Mouse (Mus musculus): ENCODE data around the gene Abcc8. TPM values are rescaled to one million over a fixed set of nuclear protein-coding genes. Genes with fewer than 3 reads are reported as not detected.

The Abcc8 gene
- total RNA-seq, 2 experiments from 2014 or later: 52.2 to 63.1 TPM

DNA sequence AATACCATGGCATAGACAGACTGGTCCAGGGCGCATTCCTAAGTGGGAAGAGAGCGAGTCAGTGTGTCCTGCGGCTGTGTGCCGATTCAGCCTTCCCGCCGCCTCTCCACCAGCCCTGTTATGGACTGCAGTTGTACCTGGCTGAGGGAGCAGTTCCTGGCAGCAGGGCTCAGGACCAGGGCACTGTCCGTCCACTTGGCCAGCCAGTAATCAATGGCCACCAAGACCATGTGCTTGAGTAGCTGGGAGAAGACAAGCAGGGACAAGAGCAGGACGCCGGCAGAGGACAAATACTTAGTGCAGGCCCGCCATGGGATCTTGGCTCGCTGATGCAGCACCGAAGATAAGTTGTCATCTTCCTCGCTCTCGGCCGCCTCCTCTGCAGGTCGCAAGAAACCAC lies 62.8 kb downstream of the Abcc8 start:
- no peak overlapping the region for H3K4me3 ChIP-seq
- DNase-seq (ENCODE audit: low spot score in 2 of 2): no peak
- no peak for TF ChIP-seq CTCF (conservative IDR thresholded peaks at IDR 0.05)
- H3K27ac ChIP-seq: no peak overlapping the region

DNA sequence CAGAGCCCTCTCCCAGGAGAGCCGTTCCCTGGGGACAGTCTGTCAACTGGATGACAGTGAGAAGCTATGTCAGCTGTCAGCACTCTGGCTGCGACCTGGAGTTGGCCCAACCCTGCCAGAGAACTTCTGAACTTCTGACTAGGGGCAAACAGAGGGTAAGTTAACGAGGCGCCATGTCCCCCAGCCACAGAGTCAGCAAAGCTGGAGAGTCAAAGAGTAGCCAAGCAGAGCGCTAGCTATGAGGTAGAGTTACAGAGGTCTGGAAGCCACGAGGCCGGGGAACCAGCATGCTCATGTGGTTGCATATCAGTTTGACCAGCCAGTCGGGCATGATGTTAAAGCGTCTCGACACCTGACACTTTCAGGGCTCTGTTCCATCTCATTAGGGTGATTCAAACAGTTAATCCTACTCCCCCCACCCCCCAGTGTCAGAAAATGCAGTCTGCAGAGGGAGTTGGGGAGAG lies 63.7 kb downstream of the Abcc8 start:
- TF ChIP-seq CTCF (conservative IDR thresholded peaks at IDR 0.05): no peak

DNA sequence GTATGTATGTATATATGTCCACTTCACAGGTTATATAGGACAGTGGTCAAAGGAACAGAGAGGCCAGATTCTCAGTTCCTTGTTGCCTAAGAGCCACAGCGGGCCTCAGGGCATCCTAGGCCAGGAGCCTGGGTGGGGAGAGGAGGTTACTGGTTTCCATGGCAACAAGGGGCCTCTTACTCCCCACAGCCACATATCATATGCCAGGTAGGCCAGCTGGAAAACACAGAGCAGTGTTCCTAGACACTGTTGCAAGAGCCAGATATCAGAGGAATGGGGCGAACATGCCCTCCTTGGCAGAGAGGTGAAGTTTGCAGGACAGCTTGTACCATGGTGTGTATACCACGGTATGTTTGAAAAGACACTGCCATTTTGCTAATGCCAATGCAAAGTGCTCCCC lies 66.4 kb downstream of the Abcc8 start:
- no peak for TF ChIP-seq CTCF (conservative IDR thresholded peaks at IDR 0.05)
- Histone ChIP-seq H3K27ac (0 out of 2 replicates have a peak overlapping the region, but pooled peaks have one; percentile 18), H3K4me3 (no peak overlapping the region)
- no peak for DNase-seq (ENCODE audit: low spot score in 2 of 2)

More for the DNA sequence above, 63.7 kb downstream of the Abcc8 start:
- H3K27ac ChIP-seq: no peak overlapping the region
- DNase-seq (ENCODE audit: low spot score in 2 of 2): no peak
- H3K4me3 ChIP-seq: no peak overlapping the region

DNA sequence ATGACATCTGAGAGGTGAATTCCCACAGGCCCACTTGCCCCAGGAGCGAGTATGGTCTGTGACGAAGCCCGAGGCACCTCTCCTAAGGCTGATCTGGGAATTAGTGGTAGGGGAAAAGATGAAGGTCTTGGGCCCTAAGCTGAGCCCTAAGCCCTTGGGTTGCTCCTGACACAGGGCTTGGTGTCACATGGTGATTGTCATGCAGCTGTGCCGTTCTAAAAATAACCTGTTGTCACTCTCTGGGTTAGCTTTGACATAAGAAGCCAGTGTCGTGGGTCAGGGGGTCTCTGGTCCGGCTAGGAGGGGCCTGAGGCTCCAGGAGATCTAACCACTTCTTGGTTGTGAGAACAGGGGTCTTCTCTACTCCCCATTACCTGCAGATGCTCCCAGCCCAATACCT lies 67.9 kb downstream of the Abcc8 start:
- no peak for TF ChIP-seq CTCF (conservative IDR thresholded peaks at IDR 0.05)
- H3K27ac ChIP-seq: no peak overlapping the region; the same call in 1 of the 2 replicates
- DNase-seq (ENCODE audit: low spot score in 2 of 2): no peak

GRCm38 (mm10) chr7:46111212-46111817 lies 68.5 kb downstream of the Abcc8 start:
- TF ChIP-seq CTCF (conservative IDR thresholded peaks at IDR 0.05): no peak
- no peak for DNase-seq (ENCODE audit: low spot score in 2 of 2)

More for the DNA sequence above, 67.9 kb downstream of the Abcc8 start:
- no peak overlapping the region for H3K4me3 ChIP-seq

DNA sequence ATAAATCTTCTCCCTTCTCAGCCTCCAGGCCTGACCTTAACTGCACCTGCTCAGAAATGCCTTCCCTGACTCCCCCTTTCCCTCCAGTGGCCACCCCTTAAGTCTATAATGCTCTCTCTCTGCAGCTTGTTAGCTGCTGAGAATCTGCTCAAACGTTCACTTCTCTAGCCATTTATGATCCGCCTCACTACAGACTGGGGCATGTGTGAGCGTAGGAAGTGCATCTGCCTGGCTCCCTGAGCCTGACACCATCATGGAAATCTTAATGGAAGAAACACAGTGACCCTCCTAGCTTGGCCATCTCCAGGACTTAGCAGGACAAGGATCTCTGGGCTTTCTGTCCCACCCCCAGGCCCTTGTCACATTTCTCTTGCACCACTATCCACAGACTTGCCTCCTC lies 69.8 kb downstream of the Abcc8 start:
- no peak for TF ChIP-seq CTCF (conservative IDR thresholded peaks at IDR 0.05)
- H3K27ac ChIP-seq: peak overlapping the region; percentile 91
- no peak for DNase-seq (ENCODE audit: low spot score in 2 of 2)
- H3K4me3 ChIP-seq: no peak overlapping the region

More at GRCm38 (mm10) chr7:46111212-46111817, 68.5 kb downstream of the Abcc8 start:
- Histone ChIP-seq H3K4me3 (no peak overlapping the region), H3K27ac (peak overlapping the region; percentile 91; the same call in 1 of the 2 replicates)

- TF ChIP-seq CTCF (conservative IDR thresholded peaks at IDR 0.05): no peak
- Histone ChIP-seq H3K4me3 (no peak overlapping the region), H3K27ac (no peak overlapping the region)
- DNase-seq (ENCODE audit: low spot score in 2 of 2): no peak
These were observed 74.3 kb downstream of the Abcc8 start for GRCm38 (mm10) chr7:46105484-46105883.

GRCm38 (mm10) chr7:46104256-46104915 lies 75.4 kb downstream of the Abcc8 start:
- H3K4me3 ChIP-seq: no peak overlapping the region
- peak overlapping the region; percentile 86 for H3K27ac ChIP-seq
- DNase-seq (ENCODE audit: low spot score in 2 of 2): no peak
- no peak for TF ChIP-seq CTCF (conservative IDR thresholded peaks at IDR 0.05)

- TF ChIP-seq CTCF (conservative IDR thresholded peaks at IDR 0.05): no peak
These were observed 76.1 kb downstream of the Abcc8 start for GRCm38 (mm10) chr7:46103771-46104170.

DNA sequence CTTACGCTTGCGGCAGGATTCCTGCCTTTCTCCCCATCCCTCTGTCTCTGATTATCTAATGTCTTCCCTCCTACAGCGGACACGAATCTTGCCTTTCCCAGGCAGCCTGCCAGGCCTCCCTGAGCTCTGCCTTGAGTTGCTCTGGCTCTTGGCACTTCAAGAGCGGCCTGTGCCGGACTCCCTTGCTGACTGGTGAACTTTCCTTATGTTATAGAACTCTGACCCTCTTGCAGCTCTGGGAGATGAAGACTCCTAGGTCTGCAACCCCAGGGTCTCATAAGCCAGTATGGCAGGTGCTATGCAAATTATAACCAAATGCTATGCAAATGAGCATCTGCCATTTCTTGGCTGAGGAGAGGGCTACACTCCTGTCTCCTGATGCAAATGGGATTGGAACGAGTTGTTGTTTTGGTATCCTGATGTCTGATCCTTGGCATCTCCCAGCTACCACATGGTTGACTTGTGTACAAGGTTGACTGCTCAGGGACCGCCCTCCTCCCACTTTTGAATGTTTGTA lies 76.7 kb downstream of the Abcc8 start:
- peak in 1 of 2 experiments; percentile 63 for DNase-seq (ENCODE audit: low spot score in 2 of 2)
- H3K27ac ChIP-seq: peak overlapping the region; percentile 86
- no peak overlapping the region for H3K4me3 ChIP-seq
- no peak for TF ChIP-seq CTCF (conservative IDR thresholded peaks at IDR 0.05)

More at GRCm38 (mm10) chr7:46103771-46104170, 76.1 kb downstream of the Abcc8 start:
- DNase-seq (ENCODE audit: low spot score in 2 of 2): no peak
- Histone ChIP-seq H3K4me3 (no peak overlapping the region), H3K27ac (peak overlapping the region; percentile 86; the same call in 1 of the 2 replicates)

- peak; percentile 82 to 86 for DNase-seq (ENCODE audit: low spot score in 2 of 2)
- H3K4me3 ChIP-seq: peak within 1 kb of the TSS; percentile 56
- peak within 1 kb of the TSS; percentile 91 for H3K27ac ChIP-seq
- TF ChIP-seq CTCF (conservative IDR thresholded peaks at IDR 0.05): peak; percentile 98
These were observed 79.3 kb downstream of the Abcc8 start, which contains the start of gene Kcnj11 for GRCm38 (mm10) chr7:46100563-46100962. Gene Kcnj11 (minus strand): TSS chr7:46100764.

- no peak for TF ChIP-seq CTCF (conservative IDR thresholded peaks at IDR 0.05)
- DNase-seq (ENCODE audit: low spot score in 2 of 2): no peak
- peak overlapping the region; percentile 91 for H3K27ac ChIP-seq
- peak overlapping the region; percentile 56 for H3K4me3 ChIP-seq
These were observed 80.2 kb downstream of the Abcc8 start for GRCm38 (mm10) chr7:46099682-46100081.

GRCm38 (mm10) chr7:46098919-46099286 lies 80.9 kb downstream of the Abcc8 start:
- peak overlapping the region; percentile 91; the same call in 1 of the 2 replicates for H3K27ac ChIP-seq
- TF ChIP-seq CTCF (conservative IDR thresholded peaks at IDR 0.05): no peak
- no peak for DNase-seq (ENCODE audit: low spot score in 2 of 2)
- peak overlapping the region; percentile 46 for H3K4me3 ChIP-seq
